Mouse (Mus musculus) heart, embryonic 16.5 days (tissue): ENCODE data around the gene Ankrd49. TPM values are rescaled to one million over a fixed set of nuclear protein-coding genes. Genes with fewer than 3 reads are reported as not detected.

Experiments
- ATAC-seq: fragments of 200-750 bp; cut with Nextera tagmentation; replicated peaks from 2 replicates; pipeline ENCODE4 v1.8.0; 2017; ENCODE audit warnings: moderate number of reproducible peaks; ENCODE audit not compliant: insufficient read depth, low FRiP score; ENCODE audit errors: extremely low read depth
- H3K27ac ChIP-seq: fragments of 300-500 bp; sonication (generic); 2 replicates; pipeline ENCODE4 v1.5.1; 2014; ENCODE audit warnings: mild to moderate bottlenecking, low read length, control low read depth, moderate library complexity
- H3K27me3 ChIP-seq: fragments of 300-500 bp; sonication (generic); 2 replicates; pipeline ENCODE4 v1.6.1; 2014; ENCODE audit warnings: low read length, mixed read lengths; ENCODE audit not compliant: control insufficient read depth, insufficient read depth
- H3K36me3 ChIP-seq: fragments of 300-500 bp; sonication (generic); 2 replicates; pipeline ENCODE4 v1.6.1; 2014; ENCODE audit not compliant: control insufficient read depth, insufficient read depth
- H3K4me1 ChIP-seq: fragments of 300-500 bp; sonication (generic); 2 replicates; pipeline ENCODE4 v1.6.1; 2014; ENCODE audit warnings: low read length, mixed read lengths; ENCODE audit not compliant: control insufficient read depth, insufficient read depth
- H3K4me2 ChIP-seq: fragments of 300-500 bp; sonication (generic); 2 replicates; pipeline ENCODE4 v1.6.1; 2014; ENCODE audit warnings: low read depth, mild to moderate bottlenecking, control low read depth, low read length
- H3K4me3 ChIP-seq: fragments of 300-500 bp; sonication (generic); 2 replicates; pipeline ENCODE4 v1.5.1; 2014; ENCODE audit warnings: mild to moderate bottlenecking, control low read depth, low read length
- H3K9ac ChIP-seq: fragments of 300-500 bp; sonication (generic); 2 replicates; pipeline ENCODE4 v1.6.1; 2014; ENCODE audit warnings: low read length, control low read depth
- H3K9me3 ChIP-seq: fragments of 300-500 bp; sonication (generic); replicated peaks from 2 replicates; pipeline ENCODE4 v1.6.1; 2016; ENCODE audit warnings: low read length; ENCODE audit not compliant: control insufficient read depth
- WGBS: fragments of 180-500 bp; shearing (Covaris S2); extraction: QIAGEN DNeasy Blood & Tissue Kit; methylation state at CpG from one replicate; pipeline ENCODE4 v1.1.7; 2014; 5-methylcytosine and 5-hydroxymethylcytosine counted together
- polyA plus RNA-seq: library from polyadenylated mRNA; unstranded; fragments of >200 nt; fragmentation: Nextera tagmentation; extraction: Ambion mirVana; gene quantifications from 2 replicates; pipeline ENCODE4 v1.2.1, GENCODE M21; 2015

Gene Ankrd49
- polyA plus RNA-seq, result 21.6 and 27.2 TPM in 2 replicates

DNA sequence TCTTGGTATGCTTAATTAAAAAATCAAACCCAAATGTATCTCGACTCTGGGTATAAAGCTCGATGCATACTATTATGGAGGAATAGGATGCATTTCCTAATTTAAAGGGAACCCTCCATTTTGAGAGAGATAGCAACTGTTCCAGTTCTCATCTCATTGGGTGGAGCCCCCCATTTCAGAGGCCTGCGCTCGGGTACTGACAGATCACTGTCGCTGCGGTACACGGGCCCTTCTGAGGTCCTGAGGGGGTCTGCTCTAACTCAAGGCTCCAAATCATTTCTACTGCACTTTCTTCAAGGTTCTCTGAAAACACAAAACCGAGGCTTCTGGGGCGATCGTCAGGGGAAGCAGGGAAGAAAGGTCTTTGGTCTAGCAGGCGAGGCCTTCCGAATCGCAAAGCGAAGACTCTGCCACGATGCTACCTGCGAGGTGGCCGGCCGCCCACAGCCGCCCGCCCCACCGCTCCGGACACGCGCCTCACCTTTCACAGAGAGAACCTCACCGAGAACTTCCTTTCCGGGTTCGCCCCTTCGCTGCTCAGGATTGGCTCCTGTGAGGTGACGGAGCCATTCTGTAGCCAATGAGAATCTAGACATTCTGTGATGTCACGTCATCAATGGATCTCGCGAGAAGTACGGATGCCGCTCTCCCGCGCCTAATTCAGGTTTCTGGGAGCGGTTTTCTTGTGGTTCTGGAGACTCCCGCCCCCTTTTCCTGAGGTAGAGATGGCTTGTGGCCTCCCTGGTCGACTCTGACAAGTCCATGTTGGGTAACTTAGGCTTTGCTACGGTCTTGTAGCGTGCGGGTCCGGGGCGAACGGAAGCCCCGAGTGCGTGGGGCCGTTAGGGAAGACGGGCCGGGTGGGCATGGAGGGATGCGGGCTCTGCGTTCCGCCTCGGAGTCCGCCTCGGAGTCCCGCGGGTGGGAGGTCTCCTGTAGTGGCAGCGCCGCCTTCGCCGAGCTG lies at the start of gene Ankrd49, which contains the start of gene Mre11a:
TSS of gene Ankrd49 (minus strand) at position 818 of the 964 bp plus-strand sequence.
TSS of gene Mre11a (plus strand) at position 616 of the 964 bp plus-strand sequence.
- Histone ChIP-seq H3K4me3 (peak within 1 kb of the TSS; percentile 74), H3K9me3 (no peaks in the 10 kb centered on the region), H3K9ac (peak within 1 kb of the TSS; percentile 90), H3K27ac (peak within 1 kb of the TSS; percentile 92), H3K36me3 (peaks cover 21% of the 10 kb centered on the region), H3K27me3 (no peaks in the 10 kb centered on the region), H3K4me2 (peak within 1 kb of the TSS; percentile 97), H3K4me1 (peaks cover 9% of the 10 kb centered on the region)
- under 1% methylated on average over 62 of the region's 62 CpGs for WGBS
- ATAC-seq, result peak; percentile 100

DNA sequence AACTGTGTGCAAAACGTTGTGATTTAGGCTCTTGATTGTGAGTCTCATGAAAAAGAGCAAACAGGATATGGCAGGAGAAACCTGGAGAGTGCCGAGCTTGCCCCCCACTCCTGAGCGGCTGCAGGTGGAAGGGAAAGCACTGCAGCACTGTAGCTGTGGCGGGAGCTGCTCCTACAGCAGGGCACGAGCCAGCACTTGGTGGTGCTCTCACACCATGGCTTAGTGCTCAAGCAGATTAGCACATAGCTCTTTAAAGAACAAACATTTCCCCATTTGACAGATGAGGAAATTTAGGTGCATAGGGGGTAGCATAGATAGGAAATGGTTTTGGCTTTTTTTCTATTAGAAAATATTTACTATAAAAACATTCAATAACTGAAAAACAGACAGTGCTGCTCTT lies 47.4 kb upstream of the Ankrd49 start:
- no peak overlapping the region for H3K4me2 ChIP-seq
- no peaks in the 10 kb centered on the region for H3K9me3 ChIP-seq
- no peak overlapping the region for H3K4me3 ChIP-seq
- no peak overlapping the region for H3K9ac ChIP-seq
- H3K4me1 ChIP-seq, result no peaks in the 10 kb centered on the region
- no peak for ATAC-seq
- H3K27me3 ChIP-seq, result no peaks in the 10 kb centered on the region
- H3K27ac ChIP-seq, result no peak overlapping the region
- H3K36me3 ChIP-seq, result peaks cover 22% of the 10 kb centered on the region
- WGBS, result 77% methylated on average over 5 of the region's 5 CpGs

DNA sequence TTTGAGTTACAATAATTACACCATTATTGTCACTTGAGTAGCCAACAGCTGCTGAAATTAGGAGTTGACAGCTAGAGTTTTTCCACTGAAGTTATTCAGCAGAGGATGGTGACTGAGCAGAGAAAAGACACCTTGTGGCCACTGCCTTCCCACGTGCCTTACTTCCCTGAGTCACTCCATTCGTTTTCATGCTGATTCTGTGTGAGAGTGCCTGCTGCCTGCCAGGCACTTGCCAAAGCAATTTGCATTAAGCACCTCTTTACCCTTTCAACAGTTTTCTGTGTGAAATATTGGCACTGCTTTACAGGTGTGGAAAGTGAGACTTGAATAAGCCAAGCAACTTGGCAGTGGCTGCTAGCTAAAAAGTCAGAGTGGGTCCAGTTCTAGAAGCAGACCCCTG lies 43.2 kb upstream of the Ankrd49 start:
- Histone ChIP-seq H3K4me3 (no peak overlapping the region), H3K9ac (no peak overlapping the region)

GRCm38 (mm10) chr9:14824840-14825239 lies 40.2 kb upstream of the Ankrd49 start:
- H3K4me2 ChIP-seq, result no peak overlapping the region
- no peaks in the 10 kb centered on the region for H3K4me1 ChIP-seq
- H3K36me3 ChIP-seq, result peaks cover 22% of the 10 kb centered on the region
- H3K27ac ChIP-seq, result no peak overlapping the region
- no peaks in the 10 kb centered on the region for H3K9me3 ChIP-seq
- no peak; the same call in 1 of the 2 replicates for ATAC-seq
- no peak overlapping the region for H3K9ac ChIP-seq
- H3K4me3 ChIP-seq, result no peak overlapping the region
- WGBS, result 83% methylated on average over 5 of the region's 5 CpGs
- H3K27me3 ChIP-seq, result no peaks in the 10 kb centered on the region

More for the DNA sequence above, 43.2 kb upstream of the Ankrd49 start:
- Histone ChIP-seq H3K9me3 (no peaks in the 10 kb centered on the region), H3K27me3 (no peaks in the 10 kb centered on the region), H3K4me2 (no peak overlapping the region), H3K4me1 (no peaks in the 10 kb centered on the region), H3K36me3 (peaks cover 20% of the 10 kb centered on the region), H3K27ac (no peak overlapping the region)
- no peak for ATAC-seq
- WGBS, result 46% methylated on average over 2 of the region's 2 CpGs

- H3K4me1 ChIP-seq, result no peaks in the 10 kb centered on the region
- H3K4me2 ChIP-seq, result no peak overlapping the region
- H3K27ac ChIP-seq, result no peak overlapping the region
- no peak for ATAC-seq
- H3K9ac ChIP-seq, result no peak overlapping the region
- H3K4me3 ChIP-seq, result no peak overlapping the region
- H3K9me3 ChIP-seq, result no peaks in the 10 kb centered on the region
- H3K27me3 ChIP-seq, result no peaks in the 10 kb centered on the region
- peaks cover 38% of the 10 kb centered on the region for H3K36me3 ChIP-seq
Observed at GRCm38 (mm10) chr9:14821396-14821795, 36.7 kb upstream of the Ankrd49 start.

DNA sequence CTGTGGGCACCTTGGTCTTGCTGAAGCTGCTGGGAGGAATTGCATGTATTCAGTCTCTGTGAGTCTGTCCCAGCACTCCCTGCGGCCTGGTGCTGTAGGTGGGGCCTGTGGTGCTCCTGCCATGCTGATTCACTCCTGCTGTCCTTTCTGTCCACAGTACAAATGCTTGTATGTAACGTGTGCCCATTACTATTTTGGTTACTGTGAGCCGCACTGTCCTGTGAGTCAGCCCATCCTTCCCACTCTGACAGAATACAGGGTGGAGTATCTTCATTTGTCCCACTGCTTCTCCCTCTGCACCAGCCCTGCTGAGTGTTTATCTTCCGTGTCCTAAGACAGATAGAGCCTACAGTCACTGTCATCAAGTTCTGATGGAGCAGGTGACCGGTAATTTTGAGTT lies 25.5 kb upstream of the Ankrd49 start:
- no peak overlapping the region for H3K4me2 ChIP-seq
- WGBS, result 90% methylated on average over 5 of the region's 5 CpGs
- no peak overlapping the region for H3K4me3 ChIP-seq
- no peak for ATAC-seq
- no peaks in the 10 kb centered on the region for H3K4me1 ChIP-seq
- no peak overlapping the region for H3K27ac ChIP-seq
- no peak overlapping the region for H3K9ac ChIP-seq
- no peaks in the 10 kb centered on the region for H3K27me3 ChIP-seq
- H3K9me3 ChIP-seq, result no peaks in the 10 kb centered on the region
- H3K36me3 ChIP-seq, result peaks cover 25% of the 10 kb centered on the region

GRCm38 (mm10) chr9:14806786-14807185 lies 22.1 kb upstream of the Ankrd49 start:
- Histone ChIP-seq H3K27me3 (no peaks in the 10 kb centered on the region), H3K27ac (no peak overlapping the region), H3K4me2 (no peak overlapping the region), H3K4me3 (no peak overlapping the region), H3K9me3 (no peaks in the 10 kb centered on the region), H3K4me1 (no peaks in the 10 kb centered on the region), H3K36me3 (peaks cover 16% of the 10 kb centered on the region), H3K9ac (no peak overlapping the region)
- ATAC-seq, result no peak
- 100% methylated on average over 1 of the region's 1 CpGs for WGBS

- Histone ChIP-seq H3K36me3 (peaks cover 16% of the 10 kb centered on the region), H3K27ac (no peak overlapping the region), H3K4me1 (no peaks in the 10 kb centered on the region), H3K9ac (no peak overlapping the region), H3K9me3 (no peaks in the 10 kb centered on the region), H3K27me3 (no peaks in the 10 kb centered on the region), H3K4me2 (no peak overlapping the region), H3K4me3 (no peak overlapping the region)
- no peak for ATAC-seq
- WGBS, result 87% methylated on average over 2 of the region's 2 CpGs
Observed at GRCm38 (mm10) chr9:14805714-14806113, 21.1 kb upstream of the Ankrd49 start.

GRCm38 (mm10) chr9:14787356-14787755 lies 2.7 kb upstream of the Ankrd49 start:
- no peak for ATAC-seq
- no peak overlapping the region for H3K4me2 ChIP-seq
- peaks cover 9% of the 10 kb centered on the region for H3K4me1 ChIP-seq
- no peak overlapping the region for H3K27ac ChIP-seq
- no peaks in the 10 kb centered on the region for H3K9me3 ChIP-seq
- H3K9ac ChIP-seq, result no peak overlapping the region
- no peaks in the 10 kb centered on the region for H3K27me3 ChIP-seq
- H3K36me3 ChIP-seq, result peaks cover 7% of the 10 kb centered on the region
- no peak overlapping the region for H3K4me3 ChIP-seq
- 86% methylated on average over 6 of the region's 6 CpGs for WGBS
